Mouse (Mus musculus): ENCODE results near the gene Riox2. TPM values are rescaled to one million over a fixed set of nuclear protein-coding genes. Genes with fewer than 3 reads are reported as not detected.

The Riox2 gene
- total RNA-seq (2015) = 38.3 and 49.5 TPM in 2 replicates
- 50.7 and 70.6 TPM in 2 replicates for total RNA-seq (2017)

GRCm38 (mm10) chr16:59471637-59472278 is at the start of gene Riox2:
Gene Riox2 (plus strand): TSS chr16:59471775.
- ATAC-seq (replicated peaks; ENCODE audit: poor library complexity) = peak; percentile 84

- no peak for ATAC-seq (replicated peaks; ENCODE audit: poor library complexity)
Measured at GRCm38 (mm10) chr16:59427960-59428359, 43.6 kb upstream of the Riox2 start.

GRCm38 (mm10) chr16:59433181-59433580 is 38.4 kb upstream of the Riox2 start:
- no peak for ATAC-seq (replicated peaks; ENCODE audit: poor library complexity)

- no peak for ATAC-seq (replicated peaks; ENCODE audit: poor library complexity)
Measured at GRCm38 (mm10) chr16:59444880-59445559, 26.6 kb upstream of the Riox2 start.

- ATAC-seq (replicated peaks; ENCODE audit: poor library complexity) = no peak
Measured at GRCm38 (mm10) chr16:59448181-59448580, 23.4 kb upstream of the Riox2 start.

GRCm38 (mm10) chr16:59449092-59449491 is 22.5 kb upstream of the Riox2 start:
- peak; percentile 66 for ATAC-seq (replicated peaks; ENCODE audit: poor library complexity)

- ATAC-seq (replicated peaks; ENCODE audit: poor library complexity) = no peak
Measured at GRCm38 (mm10) chr16:59451813-59452212, 19.8 kb upstream of the Riox2 start.

GRCm38 (mm10) chr16:59459259-59459861 is 12.2 kb upstream of the Riox2 start:
- peak; percentile 99 for ATAC-seq (replicated peaks; ENCODE audit: poor library complexity)

GRCm38 (mm10) chr16:59463567-59463966 is 8.0 kb upstream of the Riox2 start:
- no peak for ATAC-seq (replicated peaks; ENCODE audit: poor library complexity)

- ATAC-seq (replicated peaks; ENCODE audit: poor library complexity) = no peak
Measured at GRCm38 (mm10) chr16:59463973-59464372, 7.6 kb upstream of the Riox2 start.

GRCm38 (mm10) chr16:59469846-59470245 is 1.7 kb upstream of the Riox2 start:
- no peak for ATAC-seq (replicated peaks; ENCODE audit: poor library complexity)

GRCm38 (mm10) chr16:59472546-59472945 is 971 bp downstream of the Riox2 start:
- ATAC-seq (replicated peaks; ENCODE audit: poor library complexity) = no peak

- ATAC-seq (replicated peaks; ENCODE audit: poor library complexity) = peak; percentile 67
Measured at GRCm38 (mm10) chr16:59474788-59475187, 3.2 kb downstream of the Riox2 start.

GRCm38 (mm10) chr16:59477955-59478354 is 6.4 kb downstream of the Riox2 start:
- no peak for ATAC-seq (replicated peaks; ENCODE audit: poor library complexity)

GRCm38 (mm10) chr16:59487239-59487638 is 15.7 kb downstream of the Riox2 start:
- ATAC-seq (replicated peaks; ENCODE audit: poor library complexity) = no peak

- ATAC-seq (replicated peaks; ENCODE audit: poor library complexity) = peak; percentile 88
Measured at GRCm38 (mm10) chr16:59487975-59488548, 16.5 kb downstream of the Riox2 start.

GRCm38 (mm10) chr16:59493199-59493598 is 21.6 kb downstream of the Riox2 start:
- ATAC-seq (replicated peaks; ENCODE audit: poor library complexity) = no peak

GRCm38 (mm10) chr16:59497947-59498346 is 26.4 kb downstream of the Riox2 start:
- ATAC-seq (replicated peaks; ENCODE audit: poor library complexity) = no peak

- ATAC-seq (replicated peaks; ENCODE audit: poor library complexity) = 0 out of 2 replicates have a peak, but pooled peaks have one; percentile 34
Measured at GRCm38 (mm10) chr16:59499180-59499579, 27.6 kb downstream of the Riox2 start.

- no peak for ATAC-seq (replicated peaks; ENCODE audit: poor library complexity)
Measured at GRCm38 (mm10) chr16:59509830-59510229, 38.3 kb downstream of the Riox2 start.

- no peak for ATAC-seq (replicated peaks; ENCODE audit: poor library complexity)
Measured at GRCm38 (mm10) chr16:59515169-59515568, 43.6 kb downstream of the Riox2 start.

- ATAC-seq (replicated peaks; ENCODE audit: poor library complexity) = no peak
Measured at GRCm38 (mm10) chr16:59516965-59517364, 45.4 kb downstream of the Riox2 start.

Measured in megakaryocyte progenitor cell, adult 5-6 weeks (primary cell).